Mouse (Mus musculus): Measurements from ENCODE around the gene Arhgap27. TPM values are rescaled to one million over a fixed set of nuclear protein-coding genes. Genes with fewer than 3 reads are reported as not detected.

Arhgap27 gene
- polyA plus RNA-seq, 1 experiment from 2014 or later: 6.5 TPM

GRCm38 (mm10) chr11:103405814-103406213 lies 42.3 kb upstream of the Arhgap27 start:
- Histone ChIP-seq H3K9ac (ENCODE audit: low read length) (no peak overlapping the region), H3K36me3 (ENCODE audit: control insufficient read depth, insufficient read depth, low read length) (peaks cover 34% of the 10 kb centered on the region), H3K4me3 (ENCODE audit: control insufficient read depth in 1 of 2, insufficient read depth in 1 of 2, low read depth in 1 of 2, low read length in 2 of 2) (no peak overlapping the region), H3K4me1 (ENCODE audit: control insufficient read depth in 2 of 2, insufficient read depth in 2 of 2, low read length in 2 of 2) (no peaks in the 10 kb centered on the region), H3K4me2 (ENCODE audit: low read length) (no peak overlapping the region), H3K27me3 (ENCODE audit: control insufficient read depth, insufficient read depth, low read length) (no peaks in the 10 kb centered on the region), H3K27ac (replicated peaks in 1 of 2; ENCODE audit: control insufficient read depth in 1 of 2, insufficient read depth in 1 of 2, low read depth in 2 of 2, low read length in 2 of 2) (no peak overlapping the region), H3K9me3 (ENCODE audit: control insufficient read depth, low read length) (no peaks in the 10 kb centered on the region)
- WGBS: 75% methylated on average over 1 of the region's 1 CpGs
- no peak for ATAC-seq (ENCODE audit: insufficient number of reproducible peaks, insufficient read depth, low FRiP score, low read depth)

- Histone ChIP-seq H3K9me3 (ENCODE audit: control insufficient read depth, low read length) (no peaks in the 10 kb centered on the region), H3K27me3 (ENCODE audit: control insufficient read depth, insufficient read depth, low read length) (no peaks in the 10 kb centered on the region), H3K27ac (replicated peaks in 1 of 2; ENCODE audit: control insufficient read depth in 1 of 2, insufficient read depth in 1 of 2, low read depth in 2 of 2, low read length in 2 of 2) (no peak overlapping the region), H3K4me3 (ENCODE audit: control insufficient read depth in 1 of 2, insufficient read depth in 1 of 2, low read depth in 1 of 2, low read length in 2 of 2) (no peak overlapping the region), H3K4me2 (ENCODE audit: low read length) (no peak overlapping the region), H3K9ac (ENCODE audit: low read length) (no peak overlapping the region), H3K4me1 (ENCODE audit: control insufficient read depth in 2 of 2, insufficient read depth in 2 of 2, low read length in 2 of 2) (no peaks in the 10 kb centered on the region), H3K36me3 (ENCODE audit: control insufficient read depth, insufficient read depth, low read length) (peaks cover 34% of the 10 kb centered on the region)
- ATAC-seq (ENCODE audit: insufficient number of reproducible peaks, insufficient read depth, low FRiP score, low read depth): no peak
Observed at GRCm38 (mm10) chr11:103404618-103405017, 41.1 kb upstream of the Arhgap27 start.

- H3K36me3 ChIP-seq (ENCODE audit: control insufficient read depth, insufficient read depth, low read length): peaks cover 34% of the 10 kb centered on the region
- H3K9me3 ChIP-seq (ENCODE audit: control insufficient read depth, low read length): no peaks in the 10 kb centered on the region
- no peak overlapping the region for H3K4me2 ChIP-seq (ENCODE audit: low read length)
- no peak overlapping the region for H3K27ac ChIP-seq (replicated peaks in 1 of 2; ENCODE audit: control insufficient read depth in 1 of 2, insufficient read depth in 1 of 2, low read depth in 2 of 2, low read length in 2 of 2)
- WGBS: 67% methylated on average over 4 of the region's 4 CpGs
- no peaks in the 10 kb centered on the region for H3K4me1 ChIP-seq (ENCODE audit: control insufficient read depth in 2 of 2, insufficient read depth in 2 of 2, low read length in 2 of 2)
- no peak overlapping the region for H3K9ac ChIP-seq (ENCODE audit: low read length)
- H3K4me3 ChIP-seq (ENCODE audit: control insufficient read depth in 1 of 2, insufficient read depth in 1 of 2, low read depth in 1 of 2, low read length in 2 of 2): no peak overlapping the region
- no peaks in the 10 kb centered on the region for H3K27me3 ChIP-seq (ENCODE audit: control insufficient read depth, insufficient read depth, low read length)
- no peak for ATAC-seq (ENCODE audit: insufficient number of reproducible peaks, insufficient read depth, low FRiP score, low read depth)
Observed at GRCm38 (mm10) chr11:103403776-103404175, 40.3 kb upstream of the Arhgap27 start.

- H3K36me3 ChIP-seq (ENCODE audit: control insufficient read depth, insufficient read depth, low read length): peaks cover 34% of the 10 kb centered on the region
- ATAC-seq (ENCODE audit: insufficient number of reproducible peaks, insufficient read depth, low FRiP score, low read depth): no peak
- H3K4me1 ChIP-seq (ENCODE audit: control insufficient read depth in 2 of 2, insufficient read depth in 2 of 2, low read length in 2 of 2): no peaks in the 10 kb centered on the region
- H3K9me3 ChIP-seq (ENCODE audit: control insufficient read depth, low read length): no peaks in the 10 kb centered on the region
- H3K9ac ChIP-seq (ENCODE audit: low read length): no peak overlapping the region
- no peak overlapping the region for H3K4me3 ChIP-seq (ENCODE audit: control insufficient read depth in 1 of 2, insufficient read depth in 1 of 2, low read depth in 1 of 2, low read length in 2 of 2)
- H3K27me3 ChIP-seq (ENCODE audit: control insufficient read depth, insufficient read depth, low read length): no peaks in the 10 kb centered on the region
- WGBS: 86% methylated on average over 5 of the region's 5 CpGs
- H3K27ac ChIP-seq (replicated peaks in 1 of 2; ENCODE audit: control insufficient read depth in 1 of 2, insufficient read depth in 1 of 2, low read depth in 2 of 2, low read length in 2 of 2): no peak overlapping the region
- H3K4me2 ChIP-seq (ENCODE audit: low read length): no peak overlapping the region
Observed at GRCm38 (mm10) chr11:103402738-103403137, 39.2 kb upstream of the Arhgap27 start.

- no peak overlapping the region for H3K27ac ChIP-seq (replicated peaks in 1 of 2; ENCODE audit: control insufficient read depth in 1 of 2, insufficient read depth in 1 of 2, low read depth in 2 of 2, low read length in 2 of 2)
- 63% methylated on average over 2 of the region's 2 CpGs for WGBS
- H3K9ac ChIP-seq (ENCODE audit: low read length): no peak overlapping the region
- H3K4me1 ChIP-seq (ENCODE audit: control insufficient read depth in 2 of 2, insufficient read depth in 2 of 2, low read length in 2 of 2): no peaks in the 10 kb centered on the region
- ATAC-seq (ENCODE audit: insufficient number of reproducible peaks, insufficient read depth, low FRiP score, low read depth): no peak
- peaks cover 34% of the 10 kb centered on the region for H3K36me3 ChIP-seq (ENCODE audit: control insufficient read depth, insufficient read depth, low read length)
- no peaks in the 10 kb centered on the region for H3K9me3 ChIP-seq (ENCODE audit: control insufficient read depth, low read length)
- H3K4me3 ChIP-seq (ENCODE audit: control insufficient read depth in 1 of 2, insufficient read depth in 1 of 2, low read depth in 1 of 2, low read length in 2 of 2): no peak overlapping the region
- no peaks in the 10 kb centered on the region for H3K27me3 ChIP-seq (ENCODE audit: control insufficient read depth, insufficient read depth, low read length)
- no peak overlapping the region for H3K4me2 ChIP-seq (ENCODE audit: low read length)
Observed at GRCm38 (mm10) chr11:103402198-103402597, 38.7 kb upstream of the Arhgap27 start.

GRCm38 (mm10) chr11:103399986-103400385 lies 36.5 kb upstream of the Arhgap27 start:
- H3K4me2 ChIP-seq (ENCODE audit: low read length): no peak overlapping the region
- no peaks in the 10 kb centered on the region for H3K27me3 ChIP-seq (ENCODE audit: control insufficient read depth, insufficient read depth, low read length)
- no peaks in the 10 kb centered on the region for H3K4me1 ChIP-seq (ENCODE audit: control insufficient read depth in 2 of 2, insufficient read depth in 2 of 2, low read length in 2 of 2)
- 85% methylated on average over 4 of the region's 4 CpGs for WGBS
- no peak overlapping the region; the same call in 1 of the 2 replicates for H3K9ac ChIP-seq (ENCODE audit: low read length)
- H3K27ac ChIP-seq (replicated peaks in 1 of 2; ENCODE audit: control insufficient read depth in 1 of 2, insufficient read depth in 1 of 2, low read depth in 2 of 2, low read length in 2 of 2): no peak overlapping the region
- no peak overlapping the region for H3K4me3 ChIP-seq (ENCODE audit: control insufficient read depth in 1 of 2, insufficient read depth in 1 of 2, low read depth in 1 of 2, low read length in 2 of 2)
- no peaks in the 10 kb centered on the region for H3K9me3 ChIP-seq (ENCODE audit: control insufficient read depth, low read length)
- peaks cover 44% of the 10 kb centered on the region for H3K36me3 ChIP-seq (ENCODE audit: control insufficient read depth, insufficient read depth, low read length)
- ATAC-seq (ENCODE audit: insufficient number of reproducible peaks, insufficient read depth, low FRiP score, low read depth): no peak

- no peak overlapping the region for H3K4me3 ChIP-seq (ENCODE audit: control insufficient read depth in 1 of 2, insufficient read depth in 1 of 2, low read depth in 1 of 2, low read length in 2 of 2)
- H3K9ac ChIP-seq (ENCODE audit: low read length): no peak overlapping the region
- H3K9me3 ChIP-seq (ENCODE audit: control insufficient read depth, low read length): no peaks in the 10 kb centered on the region
- ATAC-seq (ENCODE audit: insufficient number of reproducible peaks, insufficient read depth, low FRiP score, low read depth): no peak
- no peaks in the 10 kb centered on the region for H3K4me1 ChIP-seq (ENCODE audit: control insufficient read depth in 2 of 2, insufficient read depth in 2 of 2, low read length in 2 of 2)
- no peak overlapping the region for H3K27ac ChIP-seq (replicated peaks in 1 of 2; ENCODE audit: control insufficient read depth in 1 of 2, insufficient read depth in 1 of 2, low read depth in 2 of 2, low read length in 2 of 2)
- H3K36me3 ChIP-seq (ENCODE audit: control insufficient read depth, insufficient read depth, low read length): peaks cover 47% of the 10 kb centered on the region
- H3K4me2 ChIP-seq (ENCODE audit: low read length): no peak overlapping the region
- no peaks in the 10 kb centered on the region for H3K27me3 ChIP-seq (ENCODE audit: control insufficient read depth, insufficient read depth, low read length)
- WGBS: 83% methylated on average over 3 of the region's 3 CpGs
Observed at GRCm38 (mm10) chr11:103399050-103399449, 35.6 kb upstream of the Arhgap27 start.

- Histone ChIP-seq H3K27me3 (ENCODE audit: control insufficient read depth, insufficient read depth, low read length) (no peaks in the 10 kb centered on the region), H3K4me3 (ENCODE audit: control insufficient read depth in 1 of 2, insufficient read depth in 1 of 2, low read depth in 1 of 2, low read length in 2 of 2) (no peak overlapping the region), H3K4me1 (ENCODE audit: control insufficient read depth in 2 of 2, insufficient read depth in 2 of 2, low read length in 2 of 2) (no peaks in the 10 kb centered on the region), H3K27ac (replicated peaks in 1 of 2; ENCODE audit: control insufficient read depth in 1 of 2, insufficient read depth in 1 of 2, low read depth in 2 of 2, low read length in 2 of 2) (no peak overlapping the region), H3K4me2 (ENCODE audit: low read length) (no peak overlapping the region), H3K36me3 (ENCODE audit: control insufficient read depth, insufficient read depth, low read length) (peaks cover 55% of the 10 kb centered on the region), H3K9me3 (ENCODE audit: control insufficient read depth, low read length) (no peaks in the 10 kb centered on the region), H3K9ac (ENCODE audit: low read length) (no peak overlapping the region)
- WGBS: 88% methylated on average over 4 of the region's 4 CpGs
- ATAC-seq (ENCODE audit: insufficient number of reproducible peaks, insufficient read depth, low FRiP score, low read depth): no peak
Observed at GRCm38 (mm10) chr11:103396682-103397081, 33.2 kb upstream of the Arhgap27 start.

Measured in heart, embryonic 14.5 days (tissue).